Mouse (Mus musculus) forebrain, embryonic 13.5 days (tissue): Measurements from ENCODE around the gene Itgb1bp1. TPM values are rescaled to one million over a fixed set of nuclear protein-coding genes. Genes with fewer than 3 reads are reported as not detected.

Experiments used
- ATAC-seq: fragments of 200-750 bp; cut with Nextera tagmentation; 2 replicates; pipeline ENCODE4 v1.8.0; 2017
- H3K27ac ChIP-seq: fragments of 300-500 bp; sonication (generic); 2 replicates; pipeline ENCODE4 v1.5.1; 2015; ENCODE audit warnings: inconsistent platforms, mild to moderate bottlenecking, moderate library complexity
- H3K27me3 ChIP-seq: fragments of 300-500 bp; sonication (generic); 2 replicates; pipeline ENCODE4 v1.6.1; 2015; ENCODE audit warnings: mild to moderate bottlenecking, inconsistent platforms
- H3K36me3 ChIP-seq: fragments of 300-500 bp; sonication (generic); 2 replicates; pipeline ENCODE4 v1.6.1; 2015; ENCODE audit warnings: mild to moderate bottlenecking, inconsistent platforms; ENCODE audit not compliant: poor library complexity, severe bottlenecking
- H3K4me1 ChIP-seq: fragments of 300-500 bp; sonication (generic); 2 replicates; pipeline ENCODE4 v1.6.1; 2015; ENCODE audit warnings: inconsistent platforms
- H3K4me2 ChIP-seq: fragments of 300-500 bp; sonication (generic); 2 replicates; pipeline ENCODE4 v1.6.1; 2015; ENCODE audit warnings: inconsistent platforms, mild to moderate bottlenecking, moderate library complexity
- H3K4me3 ChIP-seq: fragments of 300-500 bp; sonication (generic); 2 replicates; pipeline ENCODE4 v1.5.1; 2015; ENCODE audit warnings: mild to moderate bottlenecking, inconsistent platforms
- H3K9ac ChIP-seq: fragments of 300-500 bp; sonication (generic); 2 replicates; pipeline ENCODE4 v1.6.1; 2015; ENCODE audit warnings: mild to moderate bottlenecking, inconsistent platforms
- H3K9me3 ChIP-seq: fragments of 300-500 bp; sonication (generic); replicated peaks from 2 replicates; pipeline ENCODE4 v1.6.1; 2016; ENCODE audit warnings: inconsistent platforms
- WGBS: fragments of 180-500 bp; shearing (Covaris S2); methylation state at CpG from one replicate; pipeline ENCODE4 v1.1.7; 2015; 5-methylcytosine and 5-hydroxymethylcytosine counted together
- polyA plus RNA-seq: library from polyadenylated mRNA; unstranded; fragments of >200 nt; fragmentation: Nextera tagmentation; extraction: Ambion mirVana; gene quantifications from 2 replicates; pipeline ENCODE4 v1.2.1, GENCODE M21; 2015

The Itgb1bp1 gene
- polyA plus RNA-seq, 1 experiment from 2014 or later, result 43.2 TPM

DNA sequence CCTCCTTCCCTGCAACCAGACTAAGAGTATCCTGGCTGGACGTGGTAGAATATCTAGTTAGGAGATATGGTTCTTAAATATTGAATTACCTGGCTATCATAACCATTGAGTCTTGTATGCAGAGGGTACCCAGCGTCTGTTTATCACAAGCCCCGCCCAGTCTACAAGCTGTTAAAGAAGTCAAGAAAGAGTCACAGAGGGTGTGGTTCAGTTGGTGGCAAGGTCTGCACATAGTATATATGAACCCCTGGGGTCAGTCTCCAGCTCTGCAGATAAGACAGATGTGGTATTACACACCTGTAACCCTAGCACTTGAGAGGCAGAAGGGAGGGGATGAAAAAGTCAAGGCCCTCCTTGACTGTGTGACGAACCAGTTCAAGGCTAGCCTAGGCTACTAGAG is 80.3 kb downstream of the Itgb1bp1 start:
- Histone ChIP-seq H3K9me3 (no peaks in the 10 kb centered on the region), H3K36me3 (peaks cover 62% of the 10 kb centered on the region)
- ATAC-seq, result no peak

DNA sequence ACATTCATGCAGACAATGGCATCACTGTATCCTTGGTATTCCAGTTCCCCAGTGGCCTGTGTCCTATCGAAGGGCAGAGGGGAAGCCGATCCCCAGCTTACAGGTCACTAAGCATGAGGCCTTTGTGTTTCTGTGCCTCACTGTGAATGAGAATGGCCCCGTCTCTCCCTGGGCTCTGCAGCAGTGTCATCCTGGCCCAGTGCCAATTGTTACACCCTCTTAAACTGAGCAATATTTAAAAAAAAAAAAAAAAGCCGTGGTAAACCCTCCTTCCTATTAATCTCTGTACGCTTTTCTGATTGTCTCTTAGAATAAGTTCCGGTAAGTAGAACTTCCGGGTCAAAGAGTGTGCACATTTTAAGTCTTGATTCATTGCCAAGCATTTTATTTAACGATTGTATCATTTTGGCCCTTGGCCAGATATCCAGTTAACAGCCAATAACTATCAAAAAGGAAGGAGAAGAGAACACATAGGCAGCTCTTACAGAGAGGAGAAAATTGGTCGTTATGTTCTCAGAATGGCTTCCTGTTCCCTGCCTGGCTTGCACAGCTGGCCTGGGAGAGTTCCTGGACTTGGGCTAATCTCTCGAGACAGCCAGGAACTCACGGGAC is 81.3 kb downstream of the Itgb1bp1 start:
- ATAC-seq, result peak; percentile 76
- Histone ChIP-seq H3K4me1 (peaks cover 24% of the 10 kb centered on the region), H3K27me3 (no peaks in the 10 kb centered on the region), H3K36me3 (peaks cover 65% of the 10 kb centered on the region), H3K9ac (no peak overlapping the region), H3K9me3 (no peaks in the 10 kb centered on the region), H3K4me3 (no peak overlapping the region), H3K27ac (peak overlapping the region; percentile 70), H3K4me2 (no peak overlapping the region)
- 14% methylated on average over 11 of the region's 11 CpGs for WGBS

More for the DNA sequence above, 80.3 kb downstream of the Itgb1bp1 start:
- no peak overlapping the region for H3K9ac ChIP-seq
- H3K4me2 ChIP-seq, result no peak overlapping the region
- H3K4me3 ChIP-seq, result no peak overlapping the region
- H3K27me3 ChIP-seq, result no peaks in the 10 kb centered on the region
- H3K27ac ChIP-seq, result no peak overlapping the region
- peaks cover 24% of the 10 kb centered on the region for H3K4me1 ChIP-seq
- 95% methylated on average over 4 of the region's 4 CpGs for WGBS

GRCm38 (mm10) chr12:21201485-21202269 is 84.4 kb downstream of the Itgb1bp1 start:
- 82% methylated on average over 10 of the region's 10 CpGs for WGBS
- no peaks in the 10 kb centered on the region for H3K9me3 ChIP-seq
- H3K4me1 ChIP-seq, result peaks cover 30% of the 10 kb centered on the region
- H3K9ac ChIP-seq, result no peak overlapping the region
- no peak overlapping the region for H3K4me2 ChIP-seq
- ATAC-seq, result no peak
- H3K4me3 ChIP-seq, result no peak overlapping the region
- H3K36me3 ChIP-seq, result peaks cover 41% of the 10 kb centered on the region
- H3K27ac ChIP-seq, result no peak overlapping the region
- no peaks in the 10 kb centered on the region for H3K27me3 ChIP-seq

- H3K4me2 ChIP-seq, result no peak overlapping the region
- 97% methylated on average over 8 of the region's 8 CpGs for WGBS
- ATAC-seq, result no peak
- no peaks in the 10 kb centered on the region for H3K9me3 ChIP-seq
- H3K4me3 ChIP-seq, result no peak overlapping the region
- H3K27ac ChIP-seq, result no peak overlapping the region
- H3K27me3 ChIP-seq, result no peaks in the 10 kb centered on the region
- H3K9ac ChIP-seq, result no peak overlapping the region
- peaks cover 29% of the 10 kb centered on the region for H3K4me1 ChIP-seq
- peaks cover 32% of the 10 kb centered on the region for H3K36me3 ChIP-seq
Observed at GRCm38 (mm10) chr12:21200613-21201012, 85.5 kb downstream of the Itgb1bp1 start.

DNA sequence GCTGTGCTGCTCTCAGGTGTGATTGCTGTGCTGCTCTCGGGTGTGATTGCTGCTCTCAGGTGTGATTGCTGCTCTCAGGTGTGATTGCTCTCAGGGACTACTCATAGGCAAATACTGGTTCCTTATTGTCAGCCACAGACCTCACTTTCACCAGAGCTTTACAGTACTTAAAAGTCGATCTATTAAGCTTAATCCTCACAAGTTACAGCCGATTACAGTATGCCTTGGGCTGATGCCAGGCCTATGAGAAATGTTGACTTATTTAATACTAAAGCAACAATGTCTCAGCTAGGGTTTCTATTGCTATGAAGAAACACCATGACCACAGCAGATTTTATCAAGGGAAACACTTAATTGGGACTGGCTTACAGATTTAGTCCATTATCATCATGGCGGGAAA is 89.7 kb downstream of the Itgb1bp1 start:
- no peak overlapping the region for H3K4me3 ChIP-seq
- H3K36me3 ChIP-seq, result peaks cover 17% of the 10 kb centered on the region
- no peaks in the 10 kb centered on the region for H3K9me3 ChIP-seq
- no peaks in the 10 kb centered on the region for H3K27me3 ChIP-seq
- H3K9ac ChIP-seq, result no peak overlapping the region
- H3K4me1 ChIP-seq, result peaks cover 6% of the 10 kb centered on the region; the same call in 1 of the 2 replicates
- no peak overlapping the region for H3K4me2 ChIP-seq
- H3K27ac ChIP-seq, result no peak overlapping the region
- WGBS, result 89% methylated on average over 4 of the region's 4 CpGs
- ATAC-seq, result no peak

GRCm38 (mm10) chr12:21195497-21195896 is 90.6 kb downstream of the Itgb1bp1 start:
- no peak overlapping the region for H3K4me3 ChIP-seq
- H3K27ac ChIP-seq, result no peak overlapping the region
- no peak overlapping the region for H3K9ac ChIP-seq
- no peaks in the 10 kb centered on the region for H3K9me3 ChIP-seq
- ATAC-seq, result no peak
- no peaks in the 10 kb centered on the region for H3K27me3 ChIP-seq
- WGBS, result 96% methylated on average over 3 of the region's 3 CpGs
- H3K4me1 ChIP-seq, result peaks cover 6% of the 10 kb centered on the region; the same call in 1 of the 2 replicates
- H3K4me2 ChIP-seq, result no peak overlapping the region
- H3K36me3 ChIP-seq, result peaks cover 13% of the 10 kb centered on the region; the same call in 1 of the 2 replicates

- Histone ChIP-seq H3K9ac (no peak overlapping the region), H3K4me2 (no peak overlapping the region), H3K27ac (no peak overlapping the region), H3K4me1 (peaks cover 2% of the 10 kb centered on the region; the same call in 1 of the 2 replicates), H3K4me3 (no peak overlapping the region), H3K9me3 (no peaks in the 10 kb centered on the region), H3K27me3 (no peaks in the 10 kb centered on the region), H3K36me3 (peaks cover 15% of the 10 kb centered on the region)
- 79% methylated on average over 2 of the region's 2 CpGs for WGBS
- no peak for ATAC-seq
Observed at GRCm38 (mm10) chr12:21191546-21191945, 94.5 kb downstream of the Itgb1bp1 start.

Other genes starting within 250 kb of the Itgb1bp1 start
- gene Cpsf3, start 893 bp downstream of the Itgb1bp1 start, polyA plus RNA-seq, result 117 and 126 TPM in 2 replicates
- gene Iah1, start 30.1 kb upstream of the Itgb1bp1 start, polyA plus RNA-seq, result 48.2 and 50.5 TPM in 2 replicates
- 22.9 and 23.8 TPM in 2 replicates for gene Adam17, start 87.3 kb upstream of the Itgb1bp1 start, polyA plus RNA-seq
- gene Ywhaq, start 131.4 kb upstream of the Itgb1bp1 start, polyA plus RNA-seq, result 1,106 and 1,152 TPM in 2 replicates